Mouse (Mus musculus) urinary bladder, postnatal 4 days (tissue): ENCODE measurements around the gene Amfr.

Experiments used
- DNase-seq, 2 experiments: peaks; one replicate each; pipeline ENCODE4 v3.0.0; 2021 to 2022; ENCODE audit warnings: low spot score in 2 of 2

Gene Amfr

DNA sequence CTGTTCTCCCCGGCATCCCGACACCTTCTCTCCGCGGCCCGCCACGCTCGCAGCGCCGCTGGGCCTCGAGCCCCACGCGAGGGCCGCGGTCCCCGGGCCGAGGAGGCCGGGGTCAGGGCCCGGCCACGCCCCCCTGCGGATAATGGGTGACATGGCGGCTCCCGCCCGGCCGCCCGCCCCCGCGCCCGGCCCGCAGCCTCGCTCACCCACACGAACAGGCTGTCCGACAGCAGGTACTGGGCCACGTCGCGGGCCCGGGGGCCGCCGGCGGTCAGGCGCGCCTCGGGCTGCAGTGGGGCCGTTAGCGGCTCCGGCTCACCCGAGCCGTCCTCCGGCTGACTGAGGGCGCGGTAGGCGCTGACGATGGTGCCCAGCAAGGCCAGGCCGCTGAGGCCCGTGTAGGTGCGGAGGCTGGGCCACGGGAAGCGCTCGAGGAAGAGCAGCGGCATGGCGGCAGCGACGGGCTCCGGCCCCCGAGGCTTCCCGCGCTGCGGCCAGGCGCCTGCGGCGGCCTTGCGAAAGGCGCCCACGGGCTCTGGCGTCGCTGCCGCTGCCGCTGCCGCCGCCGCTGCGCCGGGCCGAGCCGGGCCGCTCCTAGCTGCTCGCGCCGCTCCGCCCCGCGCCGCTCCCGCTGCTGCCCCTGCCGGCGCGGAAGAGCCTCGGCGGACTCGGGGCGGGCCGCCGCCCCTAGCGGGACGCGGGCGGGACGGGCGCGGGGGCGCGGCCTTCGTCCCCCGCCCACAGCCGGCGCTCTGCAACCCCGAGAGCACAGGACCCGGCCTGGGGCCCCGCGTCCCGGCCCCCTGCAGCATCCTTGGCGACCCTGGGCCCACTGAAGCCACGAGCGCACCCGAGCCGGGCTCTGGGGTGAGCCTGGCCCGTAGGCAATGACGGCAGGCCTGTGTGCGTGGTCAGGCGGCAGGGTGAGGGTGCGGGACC lies at the start of gene Amfr:
Gene Amfr (minus strand): TSS at position 830 of the 939 bp plus-strand sequence.
- DNase-seq = peak; percentile 65 to 69

DNA sequence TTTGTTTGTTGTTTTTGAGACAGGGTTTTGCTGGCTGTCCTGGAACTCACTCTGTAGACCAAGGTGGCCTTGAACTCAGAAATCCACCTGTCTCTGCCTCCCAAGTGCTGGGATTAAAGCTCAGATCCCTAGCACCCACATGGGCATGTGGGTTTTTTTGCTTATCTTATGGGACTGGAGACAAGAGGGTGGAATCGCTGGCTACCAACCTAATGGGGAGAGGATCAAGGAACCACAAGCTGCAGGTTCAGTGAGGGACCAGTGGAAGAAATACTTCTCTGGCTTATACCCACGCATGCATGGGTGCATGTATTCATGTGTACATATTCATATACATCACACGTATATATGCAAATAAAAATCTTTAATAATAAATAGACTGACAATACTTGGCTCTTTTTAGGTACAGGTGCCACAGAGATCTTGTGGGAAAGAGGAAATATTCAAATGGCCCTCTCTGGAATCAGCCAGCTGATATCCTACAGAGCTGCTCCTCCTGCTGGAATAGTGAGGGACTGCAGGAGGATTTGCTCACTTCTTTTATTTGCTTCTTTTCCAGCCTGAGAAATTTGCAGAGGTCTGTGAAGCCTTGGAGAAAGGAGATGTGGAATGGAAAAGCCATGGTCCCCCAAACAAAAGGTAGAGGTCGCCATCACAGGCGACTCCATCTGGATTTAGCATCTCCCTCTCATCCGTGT lies 44.7 kb upstream of the Amfr start:
- DNase-seq = peak in 1 of 2 experiments; percentile 26

DNA sequence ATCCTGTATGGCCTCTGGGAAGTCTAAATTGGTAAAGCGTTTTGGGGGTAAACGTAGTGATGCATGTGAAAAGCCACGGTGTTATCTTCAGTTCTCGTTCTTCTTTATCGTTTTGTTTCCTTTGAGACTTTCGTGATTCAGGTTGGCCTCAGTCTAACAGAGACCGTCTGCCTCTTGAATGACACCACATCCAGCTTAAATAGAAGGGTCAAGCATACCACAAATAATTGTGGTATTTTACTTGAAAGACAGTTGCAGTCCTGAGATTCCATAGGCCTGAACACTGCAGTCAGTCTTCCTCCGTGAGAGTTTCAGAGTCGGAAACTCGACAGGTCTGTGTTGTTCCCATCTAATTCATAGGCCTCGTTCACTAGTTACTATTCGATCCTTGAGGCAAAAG lies 40.1 kb upstream of the Amfr start:
- no peak for DNase-seq

DNA sequence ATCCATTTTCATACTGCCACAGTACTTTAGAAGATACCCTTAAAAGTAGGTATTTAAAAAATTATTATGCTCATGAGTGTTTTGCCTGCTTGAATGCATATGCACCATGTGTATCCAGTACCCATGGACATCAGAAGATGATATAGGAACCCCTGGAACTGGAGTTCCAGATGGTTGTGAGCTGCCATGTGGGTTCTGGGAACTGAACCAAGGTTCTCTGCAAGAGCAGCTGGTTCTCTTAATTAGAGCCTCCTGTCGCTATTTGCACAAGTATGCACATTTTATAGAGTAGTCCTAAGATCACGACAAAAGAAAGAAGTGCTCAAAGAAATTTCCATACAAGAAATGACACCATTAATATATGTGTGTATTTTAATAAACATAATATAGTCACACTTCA lies 35.2 kb upstream of the Amfr start:
- DNase-seq = no peak

DNA sequence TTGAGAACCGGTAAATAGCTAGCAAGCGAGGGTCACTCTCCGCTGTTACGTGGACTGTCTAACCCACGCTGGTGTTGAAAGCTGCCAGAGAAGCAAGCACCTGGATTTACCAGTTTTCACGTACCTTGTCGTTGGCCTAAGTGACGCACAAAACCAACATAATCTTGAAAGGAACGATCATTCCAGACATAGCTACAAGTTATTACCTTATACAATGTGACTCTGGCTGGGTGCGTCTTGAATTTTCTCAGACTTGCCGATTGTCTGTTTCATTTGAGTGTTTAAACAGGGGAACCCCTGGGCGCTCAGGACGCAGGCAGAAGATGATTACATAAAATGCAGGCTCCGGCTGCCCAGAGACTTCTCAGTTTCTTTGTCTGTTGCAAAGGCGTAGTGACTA lies 25.2 kb upstream of the Amfr start:
- DNase-seq = no peak

DNA sequence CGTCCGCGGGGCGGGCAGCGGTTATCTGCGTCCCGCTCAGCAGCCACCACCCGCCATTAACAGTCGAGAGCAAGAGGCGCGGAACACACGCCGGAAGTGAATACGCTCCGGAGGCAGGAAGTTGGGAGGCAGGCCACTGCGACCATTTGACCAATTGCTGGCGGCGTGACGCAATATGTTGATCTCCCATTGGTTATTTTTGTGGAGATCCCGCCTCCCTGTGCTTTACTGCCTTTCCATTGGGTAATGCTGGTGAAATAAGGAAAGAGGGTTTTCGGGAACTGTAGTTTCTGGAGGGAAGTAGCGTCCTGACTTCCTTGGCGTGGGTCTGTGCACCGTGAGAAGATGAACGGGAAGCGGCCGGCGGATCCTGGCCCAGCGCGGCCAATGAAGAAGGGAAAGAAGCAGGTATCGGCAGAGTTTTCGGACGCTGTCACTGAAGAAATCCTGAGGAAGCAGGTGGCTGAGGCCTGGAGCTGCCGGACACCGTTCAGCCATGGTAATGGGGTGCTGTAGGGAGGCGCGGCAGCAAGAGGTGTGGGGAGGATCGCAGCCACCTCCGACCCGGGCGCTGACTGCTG lies 24.4 kb upstream of the Amfr start, which contains the start of the genes Nudt21 and Ogfod1:
Gene Nudt21 (minus strand): TSS at position 88 of the 581 bp plus-strand sequence.
Gene Ogfod1 (plus strand): TSS at position 255 of the 581 bp plus-strand sequence.
- peak; percentile 90 for DNase-seq

DNA sequence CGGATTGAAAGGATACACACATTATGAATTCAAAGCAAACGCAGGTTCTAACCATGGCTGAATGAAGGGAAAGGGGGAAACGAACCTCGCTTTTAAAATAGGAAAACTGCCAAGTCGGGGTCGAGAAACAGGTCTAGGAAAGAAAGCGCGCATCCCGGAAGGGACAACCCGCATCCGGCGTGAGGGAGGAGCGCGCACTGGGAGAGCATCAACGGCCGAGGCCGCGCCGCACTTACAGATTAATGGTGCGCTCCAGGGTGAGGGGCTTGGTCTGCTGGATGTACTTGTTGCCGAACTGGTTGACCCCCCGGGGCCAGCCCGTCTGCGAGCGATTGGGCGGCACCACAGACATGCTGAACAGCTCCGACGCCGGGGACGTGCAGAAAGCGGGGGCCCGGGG lies 23.9 kb upstream of the Amfr start:
- DNase-seq = peak; percentile 63 to 75

DNA sequence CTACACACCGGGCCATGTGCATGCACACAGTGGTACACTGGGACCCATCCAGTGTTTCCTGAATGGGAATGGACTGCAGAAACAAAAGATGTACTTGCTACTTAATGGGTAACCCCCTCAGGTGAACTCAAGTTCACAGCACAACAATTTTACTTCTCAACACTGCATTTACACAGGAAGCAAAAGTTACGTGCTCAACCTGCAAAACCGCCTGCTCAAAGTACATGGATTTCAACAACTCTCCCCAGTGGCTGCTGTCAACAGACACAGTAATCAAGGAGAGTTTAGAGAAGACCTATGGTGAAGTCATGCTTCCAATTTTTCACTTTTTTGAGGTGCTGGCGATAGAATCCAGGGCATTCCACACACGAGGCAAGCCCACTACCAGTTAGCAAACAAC lies 22.6 kb upstream of the Amfr start:
- DNase-seq = no peak

DNA sequence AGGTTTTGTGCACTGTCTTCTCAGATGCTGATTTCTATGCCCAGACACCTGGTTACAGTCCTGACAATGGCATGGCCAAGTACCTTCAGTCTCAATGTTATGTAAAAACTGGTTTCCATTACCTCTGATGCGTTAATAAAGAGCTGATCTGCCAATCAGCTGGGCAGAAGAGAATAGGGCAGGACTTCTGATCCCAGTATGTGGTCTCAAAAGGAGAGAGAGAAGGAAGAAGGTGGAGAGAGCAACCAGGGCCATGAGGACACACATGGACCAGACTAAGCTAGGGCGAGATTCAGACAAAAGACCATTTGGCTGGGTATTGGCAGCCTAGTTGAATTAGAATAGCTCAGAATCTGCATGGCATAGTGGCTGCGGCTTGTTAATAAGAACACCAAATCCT lies 21.0 kb upstream of the Amfr start:
- no peak for DNase-seq

DNA sequence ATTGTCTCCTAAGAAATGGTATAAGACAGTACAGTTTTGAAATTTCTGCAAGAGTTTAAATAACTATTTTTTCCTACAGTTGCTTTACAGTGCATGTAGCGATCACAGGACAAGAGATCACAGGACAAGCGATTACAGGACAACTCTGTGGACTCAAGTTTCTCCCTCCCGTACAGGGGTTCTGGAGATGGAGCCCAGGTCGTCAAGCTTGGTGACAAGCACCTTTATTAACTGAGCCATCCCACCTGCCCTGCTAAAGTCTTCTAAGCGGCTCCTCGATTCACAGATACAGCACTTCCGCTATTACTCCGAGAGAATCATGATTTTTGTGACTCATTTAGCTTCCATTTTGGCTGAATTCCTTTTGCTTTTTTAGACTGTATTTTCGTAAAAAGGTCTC lies 17.1 kb upstream of the Amfr start:
- no peak for DNase-seq

DNA sequence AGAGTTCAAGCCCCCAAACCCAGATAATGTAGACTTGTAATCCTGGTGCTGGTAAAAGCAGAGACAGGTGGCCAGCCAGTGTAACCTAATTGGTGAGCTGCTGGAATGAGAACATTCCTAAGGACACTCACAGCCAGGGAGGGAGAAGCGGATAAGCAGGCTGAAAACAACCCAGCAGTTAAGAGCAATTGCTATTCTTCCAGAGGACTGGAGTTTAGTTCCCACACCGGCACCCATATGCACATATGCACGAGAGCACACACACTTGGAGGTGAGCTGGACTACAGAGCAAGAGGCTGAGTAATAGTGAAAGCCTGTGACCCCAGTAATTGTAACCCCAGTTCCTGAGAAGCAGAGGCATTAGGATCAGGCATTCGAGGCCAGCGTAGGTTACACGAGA lies 11.3 kb upstream of the Amfr start:
- DNase-seq = no peak

DNA sequence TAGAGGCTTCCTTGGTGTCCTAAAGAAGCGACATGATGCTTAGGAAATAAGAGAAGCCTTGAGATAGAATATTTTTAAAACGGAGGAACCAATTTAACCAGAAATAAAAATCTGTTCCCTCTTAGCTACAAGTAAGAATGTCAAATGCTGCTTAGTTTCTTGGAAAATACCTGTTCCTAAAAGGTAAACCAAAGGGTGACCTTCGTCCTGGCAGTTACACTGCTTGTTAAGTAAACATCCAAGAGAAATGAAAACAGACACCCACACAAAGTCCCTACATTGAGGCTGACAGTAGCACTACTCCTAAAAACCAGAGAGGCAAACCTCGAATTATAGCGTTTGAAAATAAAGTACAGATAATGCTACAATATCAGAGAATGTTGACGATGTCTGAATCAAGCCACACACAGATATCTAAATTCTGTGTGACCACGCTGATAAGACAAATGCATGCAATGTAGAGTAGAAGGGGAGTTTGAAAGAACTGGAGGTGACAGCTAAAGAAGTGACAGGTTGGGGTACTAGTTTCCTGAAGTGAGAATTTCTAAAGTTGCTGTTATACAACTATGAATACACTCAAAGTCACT lies 477 bp upstream of the Amfr start:
- DNase-seq = no peak

DNA sequence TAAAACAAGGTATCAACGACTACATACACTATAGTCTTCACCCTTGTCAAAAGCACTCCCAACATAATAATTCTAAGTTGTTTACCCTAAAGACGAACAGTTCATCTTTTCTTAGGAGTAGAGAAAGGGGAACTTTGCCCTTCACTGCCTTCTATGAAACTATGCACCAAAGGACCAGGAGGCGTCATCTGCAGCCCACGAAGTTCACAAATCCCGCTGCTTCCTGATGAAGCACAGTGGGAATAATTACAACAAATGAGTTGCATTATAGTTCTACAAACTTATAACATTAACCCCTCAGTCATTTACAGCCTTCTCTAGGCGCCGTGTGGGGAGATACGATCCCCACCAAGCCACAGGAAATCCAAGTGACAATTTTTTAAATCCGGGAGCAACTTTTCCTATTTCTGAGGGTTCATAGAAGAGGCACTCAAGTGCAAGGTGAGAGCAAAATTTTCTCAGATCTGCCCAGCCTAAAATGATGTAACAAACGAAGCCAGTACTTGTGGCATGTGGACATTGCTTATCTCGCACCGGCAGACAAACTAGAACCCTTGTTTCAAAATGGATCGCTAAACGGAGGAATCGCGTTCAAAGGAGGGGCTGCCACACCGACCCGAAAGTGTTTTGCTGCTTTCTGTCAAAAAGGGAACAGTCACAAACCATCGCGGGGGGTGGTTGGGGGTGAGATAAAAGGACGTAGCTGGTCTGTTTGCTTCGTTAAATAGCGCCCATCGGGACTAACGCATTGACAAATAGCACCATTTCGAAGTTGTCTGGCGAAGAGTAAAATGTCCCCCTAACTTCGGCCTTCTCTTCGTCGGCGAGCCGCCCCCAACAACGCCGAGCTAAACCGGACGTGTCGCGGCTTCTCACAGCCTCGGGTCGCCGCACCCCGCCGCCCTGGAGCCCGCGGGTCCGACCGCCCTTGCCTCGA lies 1.3 kb downstream of the Amfr start:
- no peak for DNase-seq

DNA sequence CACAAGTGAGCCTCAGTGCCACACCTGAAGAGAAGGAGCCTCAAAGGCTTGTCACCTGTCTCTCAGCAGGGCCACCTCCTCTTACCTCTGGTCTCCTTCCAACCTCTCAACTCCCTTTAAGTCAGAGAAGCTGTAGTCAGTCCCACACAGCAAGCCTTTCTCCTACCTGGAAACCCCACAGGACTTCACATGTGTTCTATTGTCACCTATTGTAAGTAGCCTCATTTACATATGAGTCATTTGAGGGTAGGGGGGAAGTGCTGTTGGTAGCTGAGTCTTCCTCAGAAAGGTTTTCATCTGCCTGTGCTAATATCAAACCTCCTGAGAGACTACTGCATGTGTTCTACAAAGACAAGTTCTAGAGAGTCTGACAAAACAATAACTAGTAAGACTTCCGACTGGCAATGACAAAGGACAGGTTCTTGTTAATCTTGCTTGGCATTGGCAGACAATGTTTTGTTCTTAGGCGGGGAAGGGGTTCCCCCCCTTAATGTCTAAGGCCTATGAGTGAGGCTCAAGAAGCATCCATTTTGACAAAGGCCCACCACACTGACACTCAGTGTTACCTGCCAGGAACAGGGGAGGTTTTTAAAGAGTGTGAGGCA lies 2.4 kb downstream of the Amfr start:
- DNase-seq = no peak

DNA sequence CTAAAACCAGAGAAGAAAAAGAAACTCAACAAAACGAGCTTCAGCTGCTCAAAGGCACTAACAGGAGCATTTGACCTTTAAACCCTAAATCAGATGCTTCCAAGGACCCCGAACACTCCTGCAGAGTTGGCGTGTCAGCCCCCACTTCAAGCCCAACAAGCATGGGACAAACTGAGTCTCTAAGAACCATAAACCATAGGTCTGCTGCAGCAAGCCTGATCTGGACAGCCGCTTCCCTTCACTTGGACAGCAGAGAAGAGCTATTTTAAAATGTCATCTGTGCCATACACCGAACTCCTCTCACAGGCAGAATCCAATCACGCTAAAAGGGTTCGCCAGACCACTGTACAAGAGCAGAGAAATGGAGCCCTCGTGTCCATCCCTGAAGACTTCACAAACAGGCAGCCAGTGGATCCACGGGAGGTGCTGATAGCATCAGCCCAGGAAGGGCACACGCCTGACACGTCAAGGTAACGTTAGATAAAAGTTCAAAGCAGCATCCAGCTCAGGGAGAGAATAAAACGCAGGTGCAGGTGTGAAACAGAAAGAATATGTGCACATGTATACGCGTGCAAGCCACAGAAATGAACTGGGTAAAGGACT lies 3.3 kb downstream of the Amfr start:
- DNase-seq = no peak

DNA sequence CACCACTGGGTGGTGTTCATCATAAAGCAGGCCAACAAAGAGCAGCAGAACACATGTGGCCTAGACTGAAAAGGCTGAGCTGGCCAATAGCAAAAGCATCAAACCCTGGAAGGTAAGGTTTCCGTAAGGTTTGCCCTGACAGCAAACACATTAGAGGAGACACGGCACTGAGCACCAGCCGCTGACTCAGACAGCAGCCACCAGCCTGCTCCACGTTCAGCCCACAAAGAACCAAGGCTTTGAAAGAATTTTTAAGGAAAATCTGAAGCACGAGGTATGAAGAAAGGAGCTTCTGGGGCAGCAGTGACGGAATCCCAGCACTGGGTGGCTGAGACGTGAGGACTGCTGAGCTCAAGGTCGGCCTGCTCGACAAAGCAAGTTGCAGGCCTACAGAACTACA lies 8.5 kb downstream of the Amfr start:
- no peak for DNase-seq

DNA sequence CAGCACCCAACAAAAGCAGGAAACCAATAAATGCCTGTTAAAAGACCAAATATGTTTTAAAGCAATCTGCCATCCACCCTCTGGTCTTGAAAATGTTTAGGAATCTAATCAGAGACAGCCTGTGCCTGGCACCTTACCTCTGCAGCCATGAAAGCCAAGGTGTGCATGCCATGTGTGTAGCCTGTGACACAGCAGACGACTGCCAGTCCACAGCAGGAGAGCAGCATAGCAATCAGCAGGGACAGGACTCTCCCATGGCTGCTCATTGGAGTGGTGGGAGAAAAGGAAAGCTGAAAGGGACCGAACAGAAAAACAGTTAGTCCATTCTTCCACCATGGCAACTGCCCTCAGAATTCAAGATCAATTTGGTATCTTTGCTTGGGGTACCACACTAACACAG lies 13.7 kb downstream of the Amfr start:
- no peak for DNase-seq

DNA sequence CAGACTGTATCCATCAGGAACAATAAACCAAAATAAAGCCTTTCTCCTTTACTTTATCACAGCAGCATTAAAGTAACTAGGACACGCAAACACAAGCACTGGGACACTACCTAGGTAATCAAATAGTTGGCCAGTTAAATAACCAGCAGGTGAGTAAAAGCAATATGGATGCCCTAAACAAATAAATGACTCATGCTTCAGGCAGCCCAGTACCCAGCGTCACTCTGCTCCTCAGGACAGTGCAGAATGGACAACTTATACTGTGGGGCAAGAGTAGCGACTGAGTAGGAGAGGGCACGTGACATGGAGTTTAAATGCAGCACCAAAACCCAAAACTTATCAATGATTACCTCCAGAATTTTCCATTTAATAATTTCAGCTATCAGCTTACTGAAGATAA lies 22.9 kb downstream of the Amfr start:
- DNase-seq = no peak

DNA sequence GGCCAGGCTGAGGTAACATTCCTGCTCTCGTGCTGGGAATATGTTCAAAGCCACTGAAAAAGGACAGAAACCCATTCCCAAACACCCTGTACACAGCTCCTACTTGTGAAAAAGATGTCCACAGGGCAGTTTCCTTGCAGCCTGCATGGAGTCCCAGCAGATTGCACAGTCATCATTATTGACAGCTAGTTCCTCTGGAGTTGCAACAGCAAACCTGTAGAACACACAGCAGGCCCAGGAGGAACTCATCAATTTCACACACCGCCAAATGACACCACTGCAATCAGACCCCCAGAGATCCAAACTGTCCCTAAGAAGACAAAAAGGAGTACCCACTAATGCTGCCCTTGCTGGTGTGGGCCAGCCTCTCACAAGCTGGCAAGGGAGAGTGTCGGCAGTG lies 27.9 kb downstream of the Amfr start:
- no peak for DNase-seq

DNA sequence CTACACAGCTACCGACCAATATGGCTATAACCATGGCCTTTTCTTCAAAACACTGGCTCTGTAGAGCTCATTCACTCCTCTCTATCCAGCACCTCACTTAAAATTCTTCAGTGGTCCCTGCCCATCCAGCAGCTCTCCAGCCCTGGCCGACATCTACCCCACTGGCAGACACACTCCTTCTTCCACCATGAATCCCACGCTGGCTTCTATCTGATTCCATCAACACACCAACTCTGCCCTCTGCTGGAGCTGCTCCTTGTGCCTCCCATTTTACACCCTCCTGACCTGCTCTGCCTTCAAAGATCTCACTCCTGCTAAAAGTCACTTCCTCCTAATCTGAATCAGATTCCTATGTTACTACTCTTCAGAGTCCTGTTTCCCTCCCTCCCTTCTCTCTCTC lies 28.8 kb downstream of the Amfr start:
- DNase-seq = no peak
